Mouse (Mus musculus) spleen, adult 2 months (tissue): ENCODE measurements around the gene Cchcr1. TPM values are rescaled to one million over a fixed set of nuclear protein-coding genes. Genes with fewer than 3 reads are reported as not detected.

Experiments
- DNase-seq, 2 experiments: peaks; one replicate each; pipeline versions ENCODE4 v3.0.0 to v3.0.0-alpha.2; 2012 to 2021; ENCODE audit warnings: low spot score in 2 of 2, low read depth in 1 of 2
- H3K27ac ChIP-seq: fragments of 200-500 bp; 2 replicates; pipeline ENCODE4 v1.5.1; 2012; ENCODE audit warnings: low read length, inconsistent platforms; ENCODE audit not compliant: insufficient read depth
- H3K27me3 ChIP-seq: fragments of 200-500 bp; 2 replicates; pipeline ENCODE4 v1.6.1; 2012; ENCODE audit warnings: mild to moderate bottlenecking, moderate library complexity, low read length, inconsistent platforms; ENCODE audit not compliant: control insufficient read depth, insufficient read depth
- H3K36me3 ChIP-seq: fragments of 200-500 bp; 2 replicates; pipeline ENCODE4 v1.6.1; 2012; ENCODE audit warnings: mild to moderate bottlenecking, low read length, inconsistent platforms; ENCODE audit not compliant: control insufficient read depth, insufficient read depth
- H3K4me1 ChIP-seq: fragments of 200-500 bp; 2 replicates; pipeline ENCODE4 v1.6.1; 2011; ENCODE audit warnings: inconsistent platforms; ENCODE audit not compliant: control insufficient read depth, insufficient read depth, insufficient read length
- H3K4me3 ChIP-seq: fragments of 200-500 bp; 2 replicates; pipeline ENCODE4 v1.5.1; 2011; ENCODE audit warnings: mild to moderate bottlenecking, inconsistent platforms; ENCODE audit not compliant: insufficient read depth, insufficient read length; ENCODE audit errors: extremely low read depth
- CTCF ChIP-seq: fragments of 200-500 bp; IDR thresholded peaks from 2 replicates; pipeline ENCODE4 v1.5.1; 2011; ENCODE audit warnings: mild to moderate bottlenecking, inconsistent platforms; ENCODE audit not compliant: insufficient read depth, insufficient read length, insufficient replicate concordance; ENCODE audit errors: extremely low read depth
- POLR2A ChIP-seq: fragments of 200-500 bp; IDR thresholded peaks from 2 replicates; pipeline ENCODE4 v1.6.1; 2011; ENCODE audit warnings: low read depth, low read length, inconsistent platforms
- WGBS: fragments of 180-500 bp; shearing (Covaris S2); methylation state at CpG from one replicate; pipeline ENCODE4 v1.1.7; 2018; 5-methylcytosine and 5-hydroxymethylcytosine counted together
- polyA plus RNA-seq: library from polyadenylated mRNA; depleted of rRNA; stranded (reverse); fragments of >200 nt; gene quantifications from 2 replicates; pipeline ENCODE4 v1.2.3, GENCODE M21; 2012

Cchcr1 gene
- polyA plus RNA-seq, 1 experiment = 4.4 TPM

GRCm38 (mm10) chr17:35488041-35488440 is 28.9 kb upstream of the Cchcr1 start:
- TF ChIP-seq POLR2A (no peak), CTCF (no peak)
- Histone ChIP-seq H3K27ac (no peak overlapping the region), H3K36me3 (no peaks in the 10 kb centered on the region), H3K4me1 (no peaks in the 10 kb centered on the region), H3K4me3 (no peak overlapping the region), H3K27me3 (no peaks in the 10 kb centered on the region)
- WGBS = 88% methylated on average over 2 of the region's 2 CpGs
- DNase-seq = no peak

DNA sequence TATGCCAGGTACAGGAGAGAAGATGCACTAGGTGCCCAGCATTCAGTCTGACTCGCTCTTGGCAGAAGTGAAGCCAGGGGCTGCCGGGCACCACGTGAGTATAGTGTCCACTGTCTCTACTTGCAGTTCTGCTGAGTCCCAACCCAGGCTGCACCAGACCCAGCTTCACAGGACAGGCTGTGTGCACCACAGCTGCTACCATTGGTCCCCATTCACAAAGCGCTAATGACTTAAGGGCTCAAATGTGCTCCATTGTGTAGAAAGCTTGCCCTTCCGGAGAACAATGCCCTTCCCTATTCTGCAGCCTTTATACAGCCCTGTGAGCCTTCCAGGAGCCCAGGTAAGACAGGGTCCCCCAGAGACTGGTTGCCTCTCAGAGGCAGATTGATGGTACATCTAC is 26.6 kb upstream of the Cchcr1 start:
- no peaks in the 10 kb centered on the region for H3K4me1 ChIP-seq
- 63% methylated on average over 5 of the region's 5 CpGs for WGBS
- no peak for TF ChIP-seq POLR2A
- no peak for TF ChIP-seq CTCF
- H3K4me3 ChIP-seq = no peak overlapping the region
- H3K27ac ChIP-seq = no peak overlapping the region
- DNase-seq = no peak
- H3K36me3 ChIP-seq = no peaks in the 10 kb centered on the region
- H3K27me3 ChIP-seq = no peaks in the 10 kb centered on the region

GRCm38 (mm10) chr17:35497124-35497523 is 19.8 kb upstream of the Cchcr1 start:
- WGBS = 95% methylated on average over 7 of the region's 7 CpGs
- TF ChIP-seq POLR2A (no peak), CTCF (no peak)
- no peak for DNase-seq
- Histone ChIP-seq H3K4me1 (no peaks in the 10 kb centered on the region), H3K4me3 (no peak overlapping the region), H3K36me3 (no peaks in the 10 kb centered on the region), H3K27ac (no peak overlapping the region), H3K27me3 (0 out of 2 replicates have a peak, but pooled peaks cover 2% of the 10 kb centered on the region)

DNA sequence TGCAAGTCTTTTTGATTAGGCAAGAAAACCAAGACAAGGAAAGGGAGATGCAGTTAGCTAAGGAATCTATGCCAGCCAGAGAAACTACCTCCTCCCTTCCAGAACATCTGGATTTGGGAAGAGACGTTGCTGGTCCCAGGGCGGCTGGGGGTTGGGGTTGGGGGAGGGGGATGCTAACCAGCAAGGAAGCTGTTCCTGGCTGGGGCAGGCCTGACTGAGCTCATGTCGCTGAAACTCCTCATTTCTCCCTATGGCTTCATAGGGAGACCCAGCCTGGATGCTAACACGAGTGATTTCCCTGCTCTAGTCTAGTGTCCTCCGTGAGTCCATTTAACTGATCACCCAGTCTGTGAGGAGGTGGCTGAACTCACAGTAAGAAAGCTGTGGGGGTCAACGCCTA is 14.7 kb upstream of the Cchcr1 start:
- Histone ChIP-seq H3K27me3 (peaks cover 3% of the 10 kb centered on the region; the same call in 1 of the 2 replicates), H3K4me3 (no peak overlapping the region), H3K27ac (no peak overlapping the region), H3K36me3 (no peaks in the 10 kb centered on the region), H3K4me1 (no peaks in the 10 kb centered on the region)
- 23% methylated on average over 6 of the region's 6 CpGs for WGBS
- TF ChIP-seq CTCF (no peak), POLR2A (no peak)
- no peak for DNase-seq

DNA sequence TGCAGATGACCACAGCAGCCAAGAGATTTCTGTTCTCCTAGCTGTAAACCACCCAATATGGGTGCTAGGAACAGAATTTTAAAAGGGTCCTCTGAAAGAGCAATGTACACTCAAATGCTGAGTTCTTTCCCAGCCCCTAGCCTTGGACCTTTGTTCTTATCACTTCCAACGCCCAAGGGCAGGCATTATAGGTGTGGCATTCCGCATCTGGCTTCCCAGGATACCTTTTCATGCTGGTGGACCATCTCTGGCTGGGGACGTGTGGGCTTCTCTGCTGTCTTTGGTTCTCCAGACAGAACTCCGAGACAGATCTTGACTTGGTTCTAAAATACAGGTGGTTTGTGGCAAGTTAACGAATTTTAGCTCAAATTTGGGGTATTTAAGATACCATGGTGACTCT is 14.1 kb upstream of the Cchcr1 start:
- H3K36me3 ChIP-seq = no peaks in the 10 kb centered on the region
- H3K27ac ChIP-seq = no peak overlapping the region
- peaks cover 3% of the 10 kb centered on the region; the same call in 1 of the 2 replicates for H3K27me3 ChIP-seq
- H3K4me1 ChIP-seq = no peaks in the 10 kb centered on the region
- H3K4me3 ChIP-seq = no peak overlapping the region
- TF ChIP-seq CTCF (no peak), POLR2A (no peak)
- 61% methylated on average over 5 of the region's 5 CpGs for WGBS
- no peak for DNase-seq

DNA sequence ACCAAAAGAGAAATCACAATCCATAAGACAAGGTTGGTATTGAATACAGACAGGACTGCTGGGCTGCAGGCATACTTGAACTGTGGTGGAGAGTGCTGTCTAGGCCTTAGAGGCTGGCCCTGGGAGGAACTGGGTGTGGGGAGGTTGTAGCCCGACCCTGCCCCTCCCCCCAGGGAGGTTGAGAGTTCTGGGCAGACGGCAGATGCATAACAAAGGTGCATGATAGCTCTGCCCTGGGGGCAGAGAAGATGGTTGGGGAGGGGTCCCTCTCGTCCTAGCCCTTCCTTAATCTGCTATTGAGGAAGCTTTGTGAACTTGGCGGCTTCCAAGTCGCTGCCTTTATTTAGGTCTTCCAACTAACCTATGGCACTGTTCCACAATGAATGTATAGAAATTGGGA is 13.1 kb upstream of the Cchcr1 start:
- no peaks in the 10 kb centered on the region for H3K4me1 ChIP-seq
- TF ChIP-seq CTCF (no peak), POLR2A (no peak)
- no peak for DNase-seq
- peaks cover 3% of the 10 kb centered on the region; the same call in 1 of the 2 replicates for H3K27me3 ChIP-seq
- no peak overlapping the region for H3K4me3 ChIP-seq
- WGBS = 35% methylated on average over 5 of the region's 5 CpGs
- no peak overlapping the region for H3K27ac ChIP-seq
- H3K36me3 ChIP-seq = no peaks in the 10 kb centered on the region

DNA sequence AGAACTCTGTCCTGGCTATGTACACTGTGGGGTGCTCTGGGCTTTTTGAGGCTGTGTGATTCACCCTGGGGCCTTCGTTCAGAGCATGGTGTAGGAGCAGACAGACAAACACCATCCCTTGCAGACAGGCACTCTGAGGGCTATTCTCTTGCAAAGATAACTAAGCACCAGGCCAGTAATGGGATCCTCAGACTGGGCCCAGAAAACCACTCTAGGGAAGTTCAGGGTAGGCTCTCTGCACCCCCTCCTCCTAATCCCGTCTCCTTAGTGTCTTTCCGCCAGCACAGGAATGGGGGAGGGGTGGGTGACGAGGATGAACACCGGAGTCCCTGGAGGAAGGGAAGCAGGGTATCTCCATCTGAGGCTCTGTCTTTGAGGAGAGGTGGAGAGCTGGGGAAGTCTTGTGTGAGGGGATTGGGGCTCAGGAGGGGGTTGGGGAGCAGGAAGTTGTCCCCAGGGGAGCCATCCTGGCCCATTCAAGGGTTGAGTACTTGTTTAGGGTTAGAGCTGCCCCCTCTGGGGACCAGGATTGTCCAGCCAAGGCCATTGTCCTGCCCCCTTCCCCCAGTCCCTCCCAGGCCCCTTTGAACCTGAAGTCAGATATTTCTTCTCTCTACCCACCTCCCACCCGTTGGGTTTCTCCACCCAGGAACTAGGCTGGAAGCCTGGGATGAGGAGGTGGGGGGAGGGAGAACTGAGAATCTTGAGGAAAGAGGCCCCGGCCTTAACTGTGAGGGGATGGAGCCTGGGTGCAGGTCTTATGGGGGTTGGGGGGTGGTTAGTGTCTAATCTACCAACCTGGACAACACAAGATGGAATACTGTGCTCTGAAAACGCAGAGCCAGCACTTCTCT is 12.0 kb upstream of the Cchcr1 start:
- Histone ChIP-seq H3K27me3 (peaks cover 3% of the 10 kb centered on the region; the same call in 1 of the 2 replicates), H3K4me3 (no peak overlapping the region), H3K27ac (no peak overlapping the region), H3K36me3 (no peaks in the 10 kb centered on the region), H3K4me1 (no peaks in the 10 kb centered on the region)
- TF ChIP-seq CTCF = no peak
- no peak for TF ChIP-seq POLR2A
- no peak for DNase-seq
- 43% methylated on average over 8 of the region's 8 CpGs for WGBS
